Mouse (Mus musculus) embryo, embryonic 11 days (tissue): ENCODE data around the gene Vstm5.
"Not testable (repeated sequence)": the region's sequence is repeated elsewhere in the genome, so short reads cannot be mapped to it uniquely, and the experiment has no call there.

Experiments used
- DNase-seq: peaks from one replicate; pipeline ENCODE4 v3.0.0-alpha.2; 2015

Vstm5 gene

GRCm38 (mm10) chr9:15263487-15263886, 24.6 kb downstream of the Vstm5 start:
- DNase-seq, result no peak

DNA sequence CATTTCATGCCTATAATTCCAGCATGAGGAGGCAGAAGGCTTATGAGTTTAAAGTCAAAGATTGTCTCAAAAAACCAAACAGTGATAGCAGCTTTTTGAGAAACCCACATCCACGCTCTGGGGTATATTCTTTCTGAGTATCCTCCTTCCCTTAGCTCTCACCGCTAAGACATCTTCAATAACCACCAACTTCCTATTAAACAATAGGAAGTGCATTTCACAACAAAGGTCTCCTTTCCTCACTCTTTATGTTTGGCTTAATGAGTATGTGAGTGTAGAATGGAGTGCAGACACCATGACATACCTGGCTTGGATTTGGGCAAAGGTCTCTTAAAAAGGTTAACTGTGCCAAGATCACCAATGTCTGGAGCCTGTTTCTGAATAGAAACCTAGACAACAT, 35.1 kb downstream of the Vstm5 start:
- DNase-seq, result no peak

- no peak for DNase-seq
These were observed 38.0 kb downstream of the Vstm5 start for GRCm38 (mm10) chr9:15276855-15277254.

DNA sequence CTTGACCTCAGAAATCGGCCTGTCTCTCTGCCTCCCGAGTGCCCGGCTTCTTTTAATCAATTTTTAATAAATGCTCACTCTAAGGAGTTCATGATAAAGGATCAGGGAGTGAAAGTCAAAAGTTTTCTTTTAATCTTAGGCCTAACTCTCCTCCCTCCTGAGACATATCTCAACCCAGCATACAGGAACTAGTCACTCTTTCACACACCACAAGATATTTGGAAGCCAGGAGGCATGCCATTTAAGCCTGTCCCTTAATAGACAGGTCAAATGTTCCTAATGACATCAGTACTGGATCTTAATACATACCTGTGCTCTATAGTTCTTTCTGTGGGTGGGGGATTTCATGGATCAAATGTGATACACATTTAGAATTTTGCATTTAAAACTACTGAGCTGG, 39.5 kb downstream of the Vstm5 start:
- no peak for DNase-seq

DNA sequence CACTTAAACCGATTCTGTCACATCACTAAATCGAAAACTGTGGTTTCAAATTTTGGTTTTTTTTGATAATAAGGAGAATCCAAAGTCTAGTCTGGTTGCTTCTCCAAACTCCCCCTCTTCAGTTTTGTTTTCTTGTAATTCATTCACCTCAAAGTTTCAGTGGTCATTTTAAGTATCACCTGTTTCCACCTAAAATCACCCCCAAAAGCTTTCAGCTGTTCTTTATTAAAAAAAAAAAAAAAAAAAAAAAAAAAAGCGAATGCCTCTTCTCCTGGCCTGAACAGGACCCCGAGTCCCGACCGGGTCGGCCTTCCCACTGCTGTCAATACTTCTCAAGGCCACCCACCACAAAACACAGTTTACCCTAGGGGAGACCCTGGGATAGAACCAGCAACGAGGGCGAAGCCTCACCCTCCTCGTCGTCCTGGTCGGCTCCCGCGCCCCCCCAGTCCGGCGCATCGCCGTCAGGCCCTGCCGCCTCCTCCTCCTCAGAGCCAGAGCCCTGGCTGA, 40.3 kb downstream of the Vstm5 start:
- DNase-seq, result no peak

GRCm38 (mm10) chr9:15279649-15280490, 41.0 kb downstream of the Vstm5 start, which contains the start of gene Med17:
TSS of gene Med17 (minus strand) at chr9:15279931.
- peak; percentile 97 for DNase-seq

DNA sequence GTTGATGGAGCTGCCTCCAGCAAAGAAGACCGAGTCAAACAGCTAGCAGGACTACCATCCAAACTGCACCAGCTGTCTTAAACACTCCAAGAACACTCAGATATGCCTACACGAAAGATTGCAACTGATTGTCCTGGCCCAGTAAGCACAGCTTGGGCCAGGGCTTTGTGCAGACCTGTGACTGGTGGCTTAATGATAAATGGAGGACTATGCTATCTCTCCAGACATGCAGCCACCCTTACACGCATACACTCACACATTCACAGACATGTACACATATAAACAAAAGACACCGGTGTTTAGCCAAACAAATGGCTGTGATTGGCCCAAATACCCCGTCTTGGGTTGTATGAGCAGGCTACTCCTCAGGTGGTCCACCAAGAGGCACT, 41.6 kb downstream of the Vstm5 start:
- DNase-seq, result no peak

DNA sequence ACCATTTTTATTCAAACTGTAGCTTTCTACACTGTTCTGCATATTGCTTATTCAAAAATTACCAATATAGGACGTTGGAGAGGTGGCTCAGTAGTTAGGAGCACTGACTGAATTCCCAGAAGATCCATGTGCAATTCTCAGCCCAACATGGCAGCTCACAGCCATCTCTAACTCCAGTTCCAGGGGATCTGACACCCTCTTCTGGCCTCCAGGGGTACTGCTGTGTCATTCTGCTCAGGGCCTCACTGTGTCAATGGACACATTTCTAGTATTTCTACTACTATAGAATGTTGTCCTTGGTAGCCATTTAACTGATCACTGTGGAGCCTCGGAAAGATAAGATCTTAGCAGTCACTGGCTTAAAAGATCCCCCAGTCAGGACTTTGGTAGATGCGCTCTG, 46.6 kb downstream of the Vstm5 start:
- no peak for DNase-seq

- no peak for DNase-seq
These were observed 49.0 kb downstream of the Vstm5 start for GRCm38 (mm10) chr9:15287846-15288245.

DNA sequence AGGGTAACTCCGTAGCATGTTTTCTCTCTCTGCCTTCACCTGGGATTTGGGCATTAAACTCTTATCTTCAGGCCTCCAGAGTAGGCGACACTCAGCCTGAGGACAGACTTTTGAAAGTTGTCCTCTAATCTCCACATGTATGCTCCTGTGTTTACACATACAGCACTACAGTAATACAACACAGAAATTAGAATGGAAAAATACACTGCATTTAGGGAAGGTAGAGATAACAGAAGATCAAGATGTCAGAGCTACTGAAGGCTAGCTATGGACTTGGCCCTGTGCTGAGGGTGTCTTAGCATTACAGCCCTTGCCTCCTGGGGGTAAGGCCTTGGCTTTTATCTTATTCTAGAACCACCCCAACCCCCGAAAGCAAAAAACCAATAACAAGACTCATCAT, 49.6 kb downstream of the Vstm5 start:
- DNase-seq, result no peak

DNA sequence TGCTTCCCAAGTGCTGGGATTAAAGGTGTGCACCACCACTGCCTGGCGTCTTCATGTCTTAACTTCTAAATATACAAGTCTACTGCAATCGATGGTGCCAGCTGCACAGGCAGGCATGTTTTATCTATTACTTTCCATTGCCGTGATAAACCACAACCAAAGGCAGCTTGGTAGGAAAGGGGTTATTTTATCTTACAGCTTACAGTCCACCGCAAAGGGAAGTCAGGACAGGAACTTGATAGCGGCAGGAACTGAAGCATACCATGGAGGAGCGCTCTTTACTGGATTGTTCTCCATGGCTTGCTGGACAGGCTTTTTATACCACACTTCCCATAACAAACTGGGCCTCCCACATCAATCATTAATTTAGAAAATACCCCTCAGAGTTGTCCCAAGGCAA, 50.4 kb downstream of the Vstm5 start:
- no peak for DNase-seq

GRCm38 (mm10) chr9:15297112-15297511, 58.3 kb downstream of the Vstm5 start:
- no peak for DNase-seq

DNA sequence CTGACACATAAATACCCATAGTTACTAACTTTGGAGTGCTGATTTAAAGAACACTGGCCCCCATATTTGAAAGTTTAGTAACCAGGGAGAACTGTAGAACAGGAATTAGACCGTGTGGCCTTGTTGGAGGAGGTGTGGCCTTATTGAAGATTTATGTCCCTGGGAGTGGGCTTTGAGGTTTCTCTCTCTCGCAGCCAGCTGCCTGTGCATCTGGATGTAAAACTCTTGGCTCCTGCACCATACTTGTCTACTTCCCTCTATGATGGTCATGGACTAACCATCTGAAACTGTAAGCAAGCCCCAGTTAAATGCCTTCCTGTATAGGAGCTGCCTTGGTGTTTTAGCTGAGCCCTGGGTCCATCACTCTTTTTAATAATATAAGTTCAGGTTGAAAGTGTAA, 59.6 kb downstream of the Vstm5 start:
- no peak for DNase-seq

- no peak for DNase-seq
These were observed 61.2 kb downstream of the Vstm5 start for GRCm38 (mm10) chr9:15300056-15300455.

DNA sequence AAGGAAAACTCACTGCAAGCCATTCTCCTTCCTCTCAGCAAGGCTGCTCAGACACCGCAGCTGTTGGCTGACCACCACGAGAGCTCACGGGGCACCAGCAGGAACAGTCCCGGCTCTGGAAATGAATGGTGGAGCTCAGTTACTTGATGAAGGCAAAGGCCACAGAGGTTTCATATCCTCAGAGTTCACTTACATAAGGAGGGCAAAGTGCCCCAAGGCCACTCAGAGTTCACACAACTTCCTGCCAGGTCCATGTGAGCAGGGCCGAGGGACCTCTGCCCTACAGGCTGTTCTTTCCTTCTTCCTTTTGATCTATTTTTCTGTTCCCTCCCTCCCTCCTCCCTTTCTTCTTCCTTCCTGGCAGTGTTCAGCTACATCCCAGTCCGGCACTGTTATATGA, 62.6 kb downstream of the Vstm5 start:
- DNase-seq, result peak; percentile 34

DNA sequence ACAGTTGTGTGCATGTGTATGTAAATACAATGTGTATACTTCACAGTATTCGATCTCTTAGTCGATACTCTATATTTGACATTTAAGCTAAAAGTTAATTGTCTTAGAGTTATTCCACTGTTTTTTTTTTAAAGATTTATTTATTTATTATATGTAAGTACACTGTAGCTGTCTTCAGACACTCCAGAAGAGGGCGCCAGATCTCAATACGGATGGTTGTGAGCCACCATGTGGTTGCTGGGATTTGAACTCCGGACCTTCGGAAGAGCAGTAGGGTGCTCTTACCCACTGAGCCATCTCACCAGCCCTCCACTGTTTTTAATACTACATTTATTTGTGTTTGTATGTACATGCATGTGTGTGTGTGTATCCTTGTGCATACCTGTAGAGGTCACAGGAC, 63.2 kb downstream of the Vstm5 start:
- DNase-seq, result not testable (repeated sequence)

DNA sequence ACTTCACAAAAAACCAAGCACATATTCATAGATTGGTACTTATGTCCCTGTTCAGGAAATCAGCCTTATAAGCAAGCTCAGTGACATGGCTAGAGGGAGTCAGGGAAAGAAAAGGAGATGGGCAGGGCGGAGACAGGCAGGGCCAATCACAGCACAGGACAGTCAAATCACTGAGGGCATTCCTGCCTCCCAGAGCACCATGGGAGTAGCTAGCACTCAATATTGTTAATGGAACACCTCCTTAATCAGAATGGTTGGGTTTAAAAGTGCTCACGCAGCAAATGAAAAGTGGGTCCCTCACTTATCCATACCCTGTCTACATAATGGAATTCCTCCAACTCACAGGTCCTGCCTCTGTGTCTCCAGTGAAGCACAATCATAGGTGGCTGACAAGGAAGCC, 64.0 kb downstream of the Vstm5 start:
- DNase-seq, result no peak

DNA sequence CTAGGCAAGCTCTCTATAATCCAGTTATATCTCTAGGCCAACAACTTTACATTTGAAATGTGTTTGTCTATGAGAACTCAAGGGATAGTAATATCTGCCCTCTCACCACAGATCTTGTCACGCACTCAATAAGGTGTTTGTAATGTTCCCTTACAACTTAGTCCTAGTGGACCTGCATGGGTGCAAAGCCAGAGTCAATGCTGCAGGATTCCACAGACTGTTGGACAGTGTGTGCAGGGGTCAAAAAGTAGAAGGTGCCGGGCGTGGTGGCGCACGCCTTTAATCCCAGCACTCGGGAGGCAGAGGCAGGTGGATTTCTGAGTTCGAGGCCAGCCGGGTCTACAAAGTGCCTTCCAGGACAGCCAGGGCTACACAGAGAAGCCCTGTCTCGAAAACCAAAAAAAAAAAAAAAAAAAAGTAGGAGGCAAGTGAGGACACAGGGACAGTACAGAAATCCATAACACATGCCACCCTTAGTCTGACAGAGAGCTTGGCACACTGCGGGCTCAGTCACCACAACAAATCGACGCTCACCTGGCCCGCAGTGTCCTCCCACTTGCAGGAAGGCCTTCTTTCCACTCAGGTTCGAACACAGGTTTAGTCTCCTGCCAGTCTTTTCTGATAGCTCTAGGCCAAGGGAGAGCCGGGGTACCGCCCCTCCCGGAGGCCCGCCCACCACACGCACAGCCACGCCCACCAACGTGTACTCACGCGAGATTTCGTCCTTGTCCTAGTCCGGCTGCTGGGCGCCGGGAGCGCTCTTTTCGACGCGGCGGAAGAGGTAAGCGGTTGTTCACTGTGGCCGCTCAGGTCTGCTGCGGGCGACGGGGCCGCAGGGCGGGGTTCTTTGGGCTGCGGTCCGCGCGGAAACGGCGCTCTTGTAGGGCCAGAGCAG, 66.9 kb downstream of the Vstm5 start, which contains the start of gene Taf1d:
TSS of gene Taf1d (plus strand) at position 712 of the 895 bp plus-strand sequence.
- peak; percentile 97 for DNase-seq

- DNase-seq, result peak; percentile 70
These were observed 67.7 kb downstream of the Vstm5 start, which contains the start of gene 4931406C07Rik for GRCm38 (mm10) chr9:15306398-15307119. TSS of gene 4931406C07Rik (minus strand) at chr9:15306448.

GRCm38 (mm10) chr9:15307257-15307656, 68.4 kb downstream of the Vstm5 start:
- DNase-seq, result no peak

DNA sequence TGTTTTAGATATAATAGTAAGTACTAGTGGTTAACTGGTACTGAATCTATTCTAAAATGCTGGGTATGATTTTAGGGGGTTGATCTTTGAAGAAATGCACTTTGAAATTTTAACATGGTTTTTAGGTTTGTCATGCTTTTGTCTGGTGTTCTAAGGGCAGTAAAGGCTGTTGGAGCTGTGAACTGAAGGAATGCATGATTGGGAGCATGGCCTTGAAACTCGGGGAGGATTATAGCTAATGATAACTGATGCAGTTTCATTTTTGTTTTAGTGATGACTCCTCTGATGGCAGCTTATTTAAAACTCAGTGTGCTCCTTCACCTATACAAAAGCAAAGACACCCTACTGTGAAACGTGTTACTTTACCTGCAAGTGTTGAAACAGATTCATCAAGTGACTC, 69.4 kb downstream of the Vstm5 start:
- no peak for DNase-seq
